Mouse (Mus musculus) bone marrow macrophage, adult 2 months (primary cell): ENCODE data around the gene C130050O18Rik.

Experiments
- CTCF ChIP-seq: IDR thresholded peaks from 2 replicates; pipeline ENCODE4 v1.5.1; 2012; ENCODE audit warnings: low read depth, mild to moderate bottlenecking, low read length, moderate library complexity
- POLR2A ChIP-seq: IDR thresholded peaks from 2 replicates; pipeline ENCODE4 v1.6.1; 2012; ENCODE audit warnings: mild to moderate bottlenecking, low read depth, low read length, borderline replicate concordance

DNA sequence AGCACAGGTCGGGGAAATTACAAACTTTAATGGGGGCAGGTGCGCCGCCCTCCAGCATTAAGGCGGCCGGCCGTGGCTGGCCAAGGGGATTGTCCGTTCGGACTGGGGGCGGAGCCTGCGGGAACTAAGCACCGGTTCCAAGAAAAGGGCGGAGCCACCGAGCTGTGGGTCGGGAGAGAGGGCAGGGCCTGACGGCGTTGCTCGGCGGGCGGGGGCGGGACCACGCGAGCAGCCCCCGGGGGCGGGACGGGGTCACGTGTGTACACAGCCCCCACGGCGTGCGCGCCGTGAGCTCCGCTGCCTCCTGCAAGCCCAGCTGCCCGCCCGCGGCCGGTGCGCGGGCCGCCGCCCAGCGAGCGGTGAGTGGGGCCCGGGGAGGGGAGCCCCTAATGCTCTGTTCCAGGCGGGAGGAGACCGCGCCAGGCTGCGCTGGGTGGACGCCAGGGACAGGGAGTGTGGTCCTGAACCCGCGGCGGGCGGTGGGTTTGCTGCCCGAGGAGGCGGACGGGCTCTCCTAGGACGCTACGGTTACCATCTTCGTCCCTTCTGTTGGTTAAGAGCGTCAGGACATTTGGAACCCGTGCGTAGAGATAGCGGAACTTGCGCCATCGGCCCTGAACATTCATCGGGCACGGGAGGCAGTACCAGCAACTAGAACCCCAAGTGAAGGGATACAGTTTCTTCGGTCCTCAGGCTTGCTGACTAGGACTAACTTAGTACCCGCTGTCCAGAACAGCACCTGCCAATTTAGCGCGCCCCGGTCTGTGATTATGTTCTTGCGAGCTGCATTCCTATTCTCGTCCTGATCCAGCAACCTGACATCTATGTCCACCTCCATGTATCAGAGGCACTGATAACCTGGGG, 24.5 kb upstream of the C130050O18Rik start:
- TF ChIP-seq CTCF: no peak
- no peak for TF ChIP-seq POLR2A
